Mouse (Mus musculus): Measurements from ENCODE around the gene Pxmp4. TPM values are rescaled to one million over a fixed set of nuclear protein-coding genes. Genes with fewer than 3 reads are reported as not detected.

Pxmp4 gene
- total RNA-seq, 2 experiments from 2014 or later, result 24.2 to 27.1 TPM

GRCm38 (mm10) chr2:154574271-154574670 lies 29.2 kb downstream of the Pxmp4 start:
- ATAC-seq (ENCODE audit: poor library complexity, severe bottlenecking), result peak; percentile 55

- no peak for ATAC-seq (ENCODE audit: poor library complexity, severe bottlenecking)
Observed at GRCm38 (mm10) chr2:154572996-154573395, 30.5 kb downstream of the Pxmp4 start.

- ATAC-seq (ENCODE audit: poor library complexity, severe bottlenecking), result no peak
Observed at GRCm38 (mm10) chr2:154571976-154572375, 31.5 kb downstream of the Pxmp4 start.

GRCm38 (mm10) chr2:154571266-154571665 lies 32.2 kb downstream of the Pxmp4 start:
- ATAC-seq (ENCODE audit: poor library complexity, severe bottlenecking), result no peak

GRCm38 (mm10) chr2:154570666-154571065 lies 32.8 kb downstream of the Pxmp4 start:
- no peak for ATAC-seq (ENCODE audit: poor library complexity, severe bottlenecking)

- ATAC-seq (ENCODE audit: poor library complexity, severe bottlenecking), result peak; percentile 83
Observed at GRCm38 (mm10) chr2:154569836-154570286, 33.6 kb downstream of the Pxmp4 start, which contains the start of gene E2f1. TSS of gene E2f1 (minus strand) at chr2:154569892.

GRCm38 (mm10) chr2:154569071-154569748 lies 34.3 kb downstream of the Pxmp4 start:
- ATAC-seq (ENCODE audit: poor library complexity, severe bottlenecking), result peak; percentile 58

GRCm38 (mm10) chr2:154568329-154569070 lies 35.0 kb downstream of the Pxmp4 start:
- peak; percentile 19 for ATAC-seq (ENCODE audit: poor library complexity, severe bottlenecking)

GRCm38 (mm10) chr2:154567766-154568165 lies 35.7 kb downstream of the Pxmp4 start:
- no peak for ATAC-seq (ENCODE audit: poor library complexity, severe bottlenecking)

- ATAC-seq (ENCODE audit: poor library complexity, severe bottlenecking), result no peak
Observed at GRCm38 (mm10) chr2:154566641-154567040, 36.9 kb downstream of the Pxmp4 start.

GRCm38 (mm10) chr2:154565562-154565961 lies 37.9 kb downstream of the Pxmp4 start:
- no peak for ATAC-seq (ENCODE audit: poor library complexity, severe bottlenecking)

- no peak for ATAC-seq (ENCODE audit: poor library complexity, severe bottlenecking)
Observed at GRCm38 (mm10) chr2:154563612-154564170, 39.8 kb downstream of the Pxmp4 start.

GRCm38 (mm10) chr2:154558264-154559039 lies 45.1 kb downstream of the Pxmp4 start, which contains the start of gene Necab3:
TSS of gene Necab3 (minus strand) at chr2:154558890.
- ATAC-seq (ENCODE audit: poor library complexity, severe bottlenecking), result peak; percentile 88

- ATAC-seq (ENCODE audit: poor library complexity, severe bottlenecking), result no peak
Observed at GRCm38 (mm10) chr2:154557184-154557832, 46.2 kb downstream of the Pxmp4 start.

- no peak for ATAC-seq (ENCODE audit: poor library complexity, severe bottlenecking)
Observed at GRCm38 (mm10) chr2:154555235-154555634, 48.3 kb downstream of the Pxmp4 start.

GRCm38 (mm10) chr2:154552424-154552907 lies 51.0 kb downstream of the Pxmp4 start:
- ATAC-seq (ENCODE audit: poor library complexity, severe bottlenecking), result peak; percentile 77

GRCm38 (mm10) chr2:154551927-154552326 lies 51.6 kb downstream of the Pxmp4 start:
- ATAC-seq (ENCODE audit: poor library complexity, severe bottlenecking), result peak; percentile 33

GRCm38 (mm10) chr2:154551476-154551875 lies 52.0 kb downstream of the Pxmp4 start, which contains the start of gene Actl10:
TSS of gene Actl10 (plus strand) at chr2:154551776.
- no peak for ATAC-seq (ENCODE audit: poor library complexity, severe bottlenecking)

- no peak for ATAC-seq (ENCODE audit: poor library complexity, severe bottlenecking)
Observed at GRCm38 (mm10) chr2:154550937-154551336, 52.6 kb downstream of the Pxmp4 start.

GRCm38 (mm10) chr2:154549886-154550189 lies 53.7 kb downstream of the Pxmp4 start:
- no peak for ATAC-seq (ENCODE audit: poor library complexity, severe bottlenecking)
